Mouse (Mus musculus) liver, postnatal 0 days (tissue): ENCODE data around the gene Slc9a5.

Source experiments
- CTCF ChIP-seq: sonication (generic); IDR thresholded peaks from 2 replicates; pipeline ENCODE4 v1.5.1; 2016; ENCODE audit warnings: antibody characterized with exemption, low read depth
- EP300 ChIP-seq: IDR thresholded peaks from 2 replicates; pipeline ENCODE4 v1.6.1; 2016; ENCODE audit warnings: antibody characterized with exemption, low read depth, mild to moderate bottlenecking

DNA sequence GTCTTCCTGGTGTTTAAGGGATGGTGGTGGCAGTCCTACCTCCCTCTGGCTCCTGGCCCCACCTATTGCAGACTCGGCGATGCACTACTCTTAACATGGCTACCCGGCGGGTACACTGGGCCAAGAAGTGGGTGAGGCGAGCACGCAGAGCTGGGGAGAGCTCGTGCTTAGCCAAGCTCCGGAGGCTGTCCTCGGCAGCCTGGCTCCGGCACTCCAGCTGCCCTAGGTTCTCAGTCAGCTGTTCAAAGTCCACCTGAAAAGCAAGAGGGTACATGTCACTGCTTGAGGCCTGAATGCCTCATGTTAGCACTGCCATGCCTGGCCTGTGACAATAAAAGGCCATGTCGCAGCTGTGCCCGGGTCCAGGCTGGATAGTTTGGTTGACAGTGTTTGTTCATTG lies 18.3 kb upstream of the Slc9a5 start:
- TF ChIP-seq CTCF (no peak), EP300 (no peak)
